Mouse (Mus musculus) liver, embryonic 11.5 days (tissue): ENCODE measurements around the gene Gm6880. TPM values are rescaled to one million over a fixed set of nuclear protein-coding genes. Genes with fewer than 3 reads are reported as not detected.
"Not testable (repeated sequence)": the region's sequence is repeated elsewhere in the genome, so short reads cannot be mapped to it uniquely, and the experiment has no call there.

Experiments used
- ATAC-seq: fragments of 200-750 bp; cut with Nextera tagmentation; replicated peaks from 2 replicates; pipeline ENCODE4 v1.8.0; 2017; ENCODE audit warnings: moderate number of reproducible peaks, mild to moderate bottlenecking, moderate TSS enrichment, moderate library complexity; ENCODE audit not compliant: low FRiP score
- DNase-seq: peaks from one replicate; pipeline ENCODE4 v3.0.0-alpha.2; 2017; ENCODE audit warnings: low spot score
- H3K27ac ChIP-seq: fragments of 300-500 bp; sonication (generic); 2 replicates; pipeline ENCODE4 v1.5.1; 2014; ENCODE audit warnings: mild to moderate bottlenecking, low read depth, low read length, control low read depth
- H3K27me3 ChIP-seq: fragments of 300-500 bp; sonication (generic); replicated peaks from 2 replicates; pipeline ENCODE4 v1.6.1; 2014; ENCODE audit warnings: low read length, mixed read lengths; ENCODE audit not compliant: control insufficient read depth, insufficient read depth
- H3K36me3 ChIP-seq: fragments of 300-500 bp; sonication (generic); 2 replicates; pipeline ENCODE4 v1.6.1; 2014; ENCODE audit warnings: mild to moderate bottlenecking, low read length, moderate library complexity, mixed read lengths; ENCODE audit not compliant: control insufficient read depth, insufficient read depth
- H3K4me1 ChIP-seq: fragments of 300-500 bp; sonication (generic); replicated peaks from 2 replicates; pipeline ENCODE4 v1.6.1; 2014; ENCODE audit warnings: low read length, mixed read lengths; ENCODE audit not compliant: control insufficient read depth, insufficient read depth
- H3K4me2 ChIP-seq: fragments of 300-500 bp; sonication (generic); 2 replicates; pipeline ENCODE4 v1.6.1; 2014; ENCODE audit warnings: mild to moderate bottlenecking, control low read depth, moderate library complexity
- H3K4me3 ChIP-seq: fragments of 300-500 bp; sonication (generic); 2 replicates; pipeline ENCODE4 v1.5.1; 2014; ENCODE audit warnings: low read depth, low read length, control low read depth
- H3K9ac ChIP-seq: fragments of 300-500 bp; sonication (generic); 2 replicates; pipeline ENCODE4 v1.6.1; 2014; ENCODE audit warnings: low read depth, low read length, control low read depth
- H3K9me3 ChIP-seq: fragments of 300-500 bp; sonication (generic); 2 replicates; pipeline ENCODE4 v1.6.1; 2016; ENCODE audit warnings: low read length, inconsistent platforms, mixed read lengths; ENCODE audit not compliant: control insufficient read depth
- WGBS: fragments of 180-500 bp; shearing (Covaris S2); extraction: QIAGEN DNeasy Blood & Tissue Kit; methylation state at CpG from one replicate; pipeline ENCODE4 v1.1.7; 2014; 5-methylcytosine and 5-hydroxymethylcytosine counted together
- polyA plus RNA-seq: library from polyadenylated mRNA; unstranded; fragments of >200 nt; fragmentation: Nextera tagmentation; extraction: Ambion mirVana; gene quantifications from 2 replicates; pipeline ENCODE4 v1.2.1, GENCODE M21; 2014

Gm6880 gene
- polyA plus RNA-seq = not detected in 2 replicates

DNA sequence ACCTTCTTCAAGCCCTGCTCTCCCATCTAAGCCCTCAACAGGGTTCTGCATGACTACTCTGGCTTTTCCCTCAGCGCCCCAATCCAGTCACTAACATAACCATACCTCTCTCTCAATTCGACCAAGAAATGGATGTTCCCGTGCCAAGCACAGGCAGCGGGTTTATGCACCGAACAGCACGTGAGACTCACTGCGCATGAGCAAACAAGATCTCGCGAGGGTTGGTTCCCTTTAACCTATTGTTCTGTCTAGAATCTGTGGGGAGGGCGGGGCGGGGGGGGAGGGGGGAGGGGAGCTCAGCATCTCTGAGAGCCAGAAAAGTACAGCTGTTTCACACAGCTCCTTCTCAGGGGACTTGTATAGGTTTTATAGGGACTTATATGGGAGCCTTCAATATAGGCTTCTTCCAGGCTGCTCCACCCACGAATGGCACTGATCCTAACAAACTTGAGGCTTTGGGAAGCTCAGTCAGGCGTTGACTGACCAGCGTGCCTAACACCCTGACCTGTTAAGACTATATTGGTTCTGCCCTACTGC lies at the start of gene Gm6880:
Gene Gm6880, minus strand, starts transcription at position 51 of the 537 bp plus-strand sequence.
- not testable (repeated sequence) for DNase-seq, H3K27me3 ChIP-seq, H3K4me3 ChIP-seq, H3K9ac ChIP-seq, H3K36me3 ChIP-seq, H3K27ac ChIP-seq, H3K4me2 ChIP-seq, H3K4me1 ChIP-seq, ATAC-seq, H3K9me3 ChIP-seq
- WGBS = 78% methylated on average over 12 of the region's 14 CpGs

DNA sequence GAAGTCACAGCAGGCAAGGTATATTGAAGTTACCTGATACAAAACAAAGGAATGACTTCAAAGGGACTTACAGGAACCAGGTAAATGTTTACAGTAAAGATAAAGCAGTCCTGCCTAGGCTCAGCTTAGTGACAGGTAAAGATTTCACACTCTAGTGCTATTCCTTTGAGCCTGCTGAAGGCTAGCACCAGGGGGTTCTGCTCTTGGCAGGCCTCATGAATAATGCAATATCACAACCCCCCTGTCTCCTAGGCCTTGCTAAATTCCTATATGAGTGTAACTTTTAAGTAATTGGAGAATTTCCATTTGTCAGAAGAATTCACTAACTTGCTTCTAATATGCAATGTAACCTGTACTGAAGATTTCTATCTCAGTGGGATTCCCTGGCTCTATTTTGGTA lies 36.3 kb upstream of the Gm6880 start:
- not testable (repeated sequence) for H3K36me3 ChIP-seq, H3K9me3 ChIP-seq, H3K4me3 ChIP-seq, DNase-seq, H3K27ac ChIP-seq, H3K4me1 ChIP-seq, H3K9ac ChIP-seq, ATAC-seq, H3K27me3 ChIP-seq, H3K4me2 ChIP-seq

DNA sequence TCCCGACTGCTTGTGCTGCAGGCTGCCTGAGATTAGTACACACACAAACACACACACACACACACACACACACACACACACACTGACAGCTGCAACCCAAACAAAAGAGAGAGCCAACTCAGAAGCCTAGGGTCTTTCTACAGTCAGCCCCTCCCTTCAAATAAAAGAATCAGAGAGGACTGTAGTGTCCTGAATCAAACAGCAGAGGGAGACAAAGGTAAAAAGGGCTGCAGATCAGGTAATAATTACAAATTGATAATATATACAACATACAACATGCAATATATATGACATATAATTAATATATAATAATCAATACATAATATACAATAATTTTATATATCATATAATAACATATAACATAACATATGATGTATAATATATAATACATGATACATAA lies 15.9 kb upstream of the Gm6880 start:
- no peak for DNase-seq

DNA sequence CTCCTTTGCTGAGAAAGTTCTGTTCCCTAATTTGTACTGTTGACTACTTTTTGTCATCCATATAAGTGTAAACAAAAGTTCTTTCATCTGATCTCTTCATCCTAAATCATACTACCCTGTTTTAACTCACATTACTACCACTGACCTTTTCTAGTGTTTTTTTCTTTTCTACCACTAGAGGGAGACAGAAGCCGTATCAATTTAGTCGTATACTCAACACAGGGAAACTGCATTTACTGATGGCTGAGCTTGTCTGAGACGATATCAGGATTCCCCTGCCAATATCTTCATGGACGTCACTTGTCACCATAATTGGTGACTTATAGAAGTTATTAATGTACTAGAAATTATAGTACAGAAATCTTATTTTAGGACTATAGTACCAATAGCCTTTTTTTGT lies 28.4 kb downstream of the Gm6880 start:
- no peak for DNase-seq
- no peak for ATAC-seq

More for the DNA sequence above, 15.9 kb upstream of the Gm6880 start:
- H3K4me1 ChIP-seq = no peaks in the 10 kb centered on the region
- H3K9me3 ChIP-seq = no peaks in the 10 kb centered on the region
- H3K27ac ChIP-seq = no peak overlapping the region
- H3K27me3 ChIP-seq = no peaks in the 10 kb centered on the region
- no peak overlapping the region for H3K4me2 ChIP-seq
- ATAC-seq = no peak
- no peak overlapping the region for H3K9ac ChIP-seq
- 80% methylated on average over 1 of the region's 1 CpGs for WGBS
- no peak overlapping the region for H3K4me3 ChIP-seq
- no peaks in the 10 kb centered on the region for H3K36me3 ChIP-seq

DNA sequence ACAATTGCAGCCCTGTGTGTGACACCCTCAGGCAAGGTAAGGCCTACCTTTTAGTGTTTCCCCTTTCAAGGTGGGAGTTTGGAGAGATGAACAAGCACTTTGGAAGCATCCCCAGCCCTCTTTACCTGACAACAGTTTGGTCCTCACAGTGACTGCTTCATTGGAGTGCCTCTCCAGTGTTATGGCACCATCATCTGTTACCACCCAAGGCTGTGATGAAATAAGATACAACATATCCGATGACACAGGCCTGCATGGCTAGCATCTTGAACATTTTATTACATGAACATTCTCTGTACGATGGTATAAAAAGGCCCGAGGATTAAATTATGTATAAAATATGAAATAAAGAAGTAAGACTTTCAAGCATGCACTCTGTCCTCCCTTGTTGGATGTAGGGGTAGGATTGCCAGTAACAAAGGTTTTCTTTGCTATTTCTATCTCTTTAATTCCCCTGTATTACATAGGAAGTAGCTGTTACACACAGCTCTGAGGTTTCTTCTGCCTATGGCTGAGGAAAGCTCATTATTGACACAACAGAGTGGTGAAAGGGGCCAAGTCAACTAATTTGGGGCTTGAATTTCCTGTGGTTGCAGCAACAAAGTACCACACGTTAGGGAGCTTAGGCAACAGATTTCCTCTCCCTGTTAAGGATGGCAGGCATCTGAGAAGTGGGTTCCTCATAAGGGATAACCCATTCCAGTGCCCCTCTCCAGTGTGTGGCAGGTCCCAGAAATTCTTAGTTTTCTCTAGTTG lies 29.9 kb downstream of the Gm6880 start:
- no peaks in the 10 kb centered on the region for H3K36me3 ChIP-seq
- H3K9me3 ChIP-seq = no peaks in the 10 kb centered on the region
- H3K27me3 ChIP-seq = no peaks in the 10 kb centered on the region
- no peak overlapping the region for H3K4me2 ChIP-seq
- no peak overlapping the region for H3K4me3 ChIP-seq
- ATAC-seq = no peak
- WGBS = 72% methylated on average over 4 of the region's 4 CpGs
- H3K4me1 ChIP-seq = no peaks in the 10 kb centered on the region
- no peak for DNase-seq
- H3K9ac ChIP-seq = no peak overlapping the region
- no peak overlapping the region for H3K27ac ChIP-seq

More for the DNA sequence above, 28.4 kb downstream of the Gm6880 start:
- no peak overlapping the region for H3K27ac ChIP-seq
- H3K4me1 ChIP-seq = no peaks in the 10 kb centered on the region
- no peak overlapping the region for H3K9ac ChIP-seq
- H3K27me3 ChIP-seq = no peaks in the 10 kb centered on the region
- no peak overlapping the region for H3K4me3 ChIP-seq
- WGBS = 9% methylated on average over 4 of the region's 4 CpGs
- H3K36me3 ChIP-seq = no peaks in the 10 kb centered on the region
- no peaks in the 10 kb centered on the region for H3K9me3 ChIP-seq
- no peak overlapping the region for H3K4me2 ChIP-seq

Other genes with a start within 250 kb of the Gm6880 start
- 172 and 175 TPM in 2 replicates for gene Flna, start 231.6 kb downstream of the Gm6880 start, polyA plus RNA-seq
- gene Emd, start 226.7 kb downstream of the Gm6880 start, polyA plus RNA-seq = 20.7 and 23.2 TPM in 2 replicates
- gene Rpl10, start 210.6 kb downstream of the Gm6880 start, polyA plus RNA-seq = 887 and 939 TPM in 2 replicates
- 48.5 and 49.8 TPM in 2 replicates for gene Taz, start 199.5 kb downstream of the Gm6880 start, polyA plus RNA-seq
- 12.1 and 15.3 TPM in 2 replicates for gene Dnase1l1, start 199.1 kb downstream of the Gm6880 start, polyA plus RNA-seq
- 90.5 and 103 TPM in 2 replicates for gene Atp6ap1, start 184.3 kb downstream of the Gm6880 start, polyA plus RNA-seq
- gene Gdi1, start 176.4 kb downstream of the Gm6880 start, polyA plus RNA-seq = 112 and 122 TPM in 2 replicates
- 55.0 and 55.1 TPM in 2 replicates for gene Fam50a, start 168.4 kb downstream of the Gm6880 start, polyA plus RNA-seq
- 3.6 and 5.8 TPM in 2 replicates for gene Plxna3, start 152.3 kb downstream of the Gm6880 start, polyA plus RNA-seq
- 94.4 and 102 TPM in 2 replicates for gene Lage3, start 127.8 kb downstream of the Gm6880 start, polyA plus RNA-seq
- 72.0 and 75.4 TPM in 2 replicates for gene Ubl4a, start 108.2 kb downstream of the Gm6880 start, polyA plus RNA-seq
- gene Slc10a3, start 108.0 kb downstream of the Gm6880 start, polyA plus RNA-seq = 11.9 and 13.0 TPM in 2 replicates
- 16.8 and 18.5 TPM in 2 replicates for gene Fam3a, start 88.1 kb downstream of the Gm6880 start, polyA plus RNA-seq
- 19.2 and 23.0 TPM in 2 replicates for gene Ikbkg, start 88.1 kb downstream of the Gm6880 start, polyA plus RNA-seq
- 65.0 and 76.6 TPM in 2 replicates for gene G6pdx, start 52.2 kb downstream of the Gm6880 start, polyA plus RNA-seq
- not detected in 2 replicates for gene Olfr1326-ps1, start 93.5 kb upstream of the Gm6880 start, polyA plus RNA-seq
- not detected in 2 replicates for gene Olfr1325, start 111.3 kb upstream of the Gm6880 start, polyA plus RNA-seq
- not detected in 2 replicates for gene Gm5640, start 164.2 kb upstream of the Gm6880 start, polyA plus RNA-seq